13 mouse cellular contexts compared by ENCODE assay signal in genomic region chr5:54254005-54254404, GRCm38 (mm10).
"Had no signal": no experiment of that assay in that cellular context is flagged by ENCODE, and none has a peak within 500 bp of the region (broad histone marks: within the 10 kb centered on the region; RNA-seq: fewer than 3 reads in every experiment).

No protein-coding gene starts in this region.

- H3K36me3 ChIP-seq: kidney, embryonic 15.5 days; limb, embryonic 10.5 days; liver, embryonic 12.5 days; neural tube, embryonic 12.5 days; stomach, embryonic 15.5 days had no signal

- H3K27me3 ChIP-seq: kidney, embryonic 15.5 days; liver, embryonic 12.5 days; neural tube, embryonic 12.5 days; stomach, embryonic 15.5 days had no signal

- ATAC-seq: liver, embryonic 12.5 days had no signal

- H3K9ac ChIP-seq: kidney, embryonic 15.5 days; liver, embryonic 12.5 days; lung, embryonic 14.5 days; neural tube, embryonic 12.5 days; stomach, embryonic 15.5 days had no signal

- H3K4me3 ChIP-seq: kidney, embryonic 15.5 days; limb, embryonic 10.5 days; liver, embryonic 12.5 days; neural tube, embryonic 12.5 days; stomach, embryonic 15.5 days had no signal

- H3K4me2 ChIP-seq: kidney, embryonic 15.5 days; liver, embryonic 12.5 days; lung, embryonic 14.5 days; neural tube, embryonic 12.5 days; stomach, embryonic 15.5 days had no signal

- H3K27ac ChIP-seq: kidney, embryonic 15.5 days; limb, embryonic 10.5 days; liver, embryonic 12.5 days; neural tube, embryonic 12.5 days; stomach, embryonic 15.5 days had no signal

- DNase-seq: kidney, adult 18-20 months; kidney, postnatal 14 days; lung, embryonic 14.5 days; lung, postnatal 10 days; lung, postnatal 4 days; right cerebral cortex, postnatal 14 days; thymus, adult 2 months; thymus, postnatal 25 days had no signal

- H3K4me1 ChIP-seq: kidney, embryonic 15.5 days; limb, embryonic 10.5 days; liver, embryonic 12.5 days; neural tube, embryonic 12.5 days; stomach, embryonic 15.5 days had no signal

- H3K9me3 ChIP-seq: kidney, embryonic 15.5 days; limb, embryonic 10.5 days; liver, embryonic 12.5 days; neural tube, embryonic 12.5 days; stomach, embryonic 15.5 days had no signal
